Mouse (Mus musculus): ENCODE data around the gene Hspb7. TPM values are rescaled to one million over a fixed set of nuclear protein-coding genes. Genes with fewer than 3 reads are reported as not detected.

Hspb7 gene
- polyA plus RNA-seq, 1 experiment from 2014 or later: 0.24 TPM

DNA sequence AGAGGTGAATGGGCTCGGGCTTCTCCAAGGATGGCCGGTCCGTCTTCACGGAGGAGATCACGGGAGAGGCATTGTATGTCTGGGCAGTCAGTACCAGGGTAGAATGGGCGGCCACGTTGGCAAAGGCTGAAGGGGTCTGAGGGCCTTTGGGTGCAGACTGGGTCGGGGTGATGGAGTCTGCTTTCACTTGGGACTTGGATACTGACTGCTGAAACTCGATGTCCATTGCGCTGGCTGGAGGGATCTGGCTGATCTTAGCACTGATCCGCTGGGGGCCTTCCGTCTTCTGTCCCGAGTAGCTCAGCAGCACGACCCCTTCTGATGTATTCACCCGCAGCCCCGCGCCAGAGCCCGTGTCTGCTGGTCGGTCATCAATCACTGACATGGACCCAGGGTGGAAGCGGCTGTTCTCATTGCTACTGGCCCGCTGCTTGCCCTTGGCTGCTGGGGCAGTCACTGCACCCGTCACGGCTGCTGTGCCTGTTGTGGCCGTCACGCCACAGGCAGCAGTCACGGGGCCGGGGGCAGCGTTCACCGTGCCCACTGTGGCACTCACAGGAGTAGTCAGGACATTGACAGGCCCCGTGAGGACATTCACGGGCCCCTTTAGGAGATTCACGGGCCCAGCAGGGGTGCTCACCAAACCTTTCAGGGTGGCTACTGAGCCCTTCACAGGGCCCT, 52.2 kb downstream of the Hspb7 start:
- in situ Hi-C loops (cut with MboI; ENCODE audit: low pct_unique_long_range_greater_than_20kb): loop anchor here (10.0 kb wide), 1 partner anchor 68 kb away; no protein-coding TSS in a partner anchor
- no peak for TF ChIP-seq CTCF (IDR thresholded peaks at IDR 0.05)
- ATAC-seq: no peak
- DNase-seq (ENCODE audit: low read depth, low spot score): no peak
- no peaks in the 10 kb centered on the region for H3K27me3 ChIP-seq
- ChIA-PET POLR2A (no interaction called here), CTCF (no interaction called here)

DNA sequence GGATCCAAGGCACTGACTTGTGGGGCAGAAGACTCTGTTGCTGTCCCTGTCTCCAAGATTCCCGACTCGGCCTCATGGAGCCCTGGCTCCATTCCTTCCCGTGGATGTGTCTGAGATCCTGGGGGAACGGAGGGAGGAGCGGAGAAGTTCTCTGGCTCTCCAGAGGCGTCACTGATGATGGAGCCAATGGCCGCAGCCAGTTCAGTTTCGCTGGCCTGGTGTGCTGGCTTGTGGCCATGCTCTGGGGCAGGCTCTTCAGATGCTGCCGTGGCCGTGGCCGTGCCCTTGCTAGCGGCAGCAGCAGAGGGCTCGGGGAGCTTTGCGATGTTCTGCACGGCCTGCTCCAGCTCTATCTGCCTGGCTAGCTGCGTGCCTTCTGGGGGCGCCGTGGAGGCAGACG, 53.9 kb downstream of the Hspb7 start:
- no peak for DNase-seq (ENCODE audit: low read depth, low spot score)
- CTCF ChIA-PET: interaction anchor here (1.5 kb wide), 1 partner anchor 21 kb away, joined by 4 read pairs; no protein-coding TSS in a partner anchor
- H3K27me3 ChIP-seq: no peaks in the 10 kb centered on the region
- TF ChIP-seq CTCF (IDR thresholded peaks at IDR 0.05): no peak
- in situ Hi-C loops (cut with MboI; ENCODE audit: low pct_unique_long_range_greater_than_20kb): loop anchor here (10.0 kb wide), 1 partner anchor 70 kb away; no protein-coding TSS in a partner anchor
- POLR2A ChIA-PET: no interaction called here
- ATAC-seq: no peak

Other genes starting within 250 kb of the Hspb7 start
- gene Rsg1, start 206.8 kb upstream of the Hspb7 start, polyA plus RNA-seq (2021): 1.9 TPM
- 4.8 TPM for gene Arhgef19, start 181.3 kb upstream of the Hspb7 start, polyA plus RNA-seq (2021)
- 59.1 TPM for gene Epha2, start 119.5 kb upstream of the Hspb7 start, polyA plus RNA-seq (2021)
- 0.60 TPM for gene Fam131c, start 52.6 kb upstream of the Hspb7 start, polyA plus RNA-seq (2021)
- 0.12 TPM for gene Clcnka, start 22.1 kb upstream of the Hspb7 start, polyA plus RNA-seq (2021)
- gene Clcnkb, start 4.8 kb upstream of the Hspb7 start, polyA plus RNA-seq (2021): 1.2 TPM
- gene Srarp, start 15.3 kb downstream of the Hspb7 start, polyA plus RNA-seq (2021): 0.06 TPM
- gene Zbtb17, start 23.9 kb downstream of the Hspb7 start, polyA plus RNA-seq (2021): 19.8 TPM
- 31.8 TPM for gene Spen, start 117.8 kb downstream of the Hspb7 start, polyA plus RNA-seq (2021)
- 90.1 TPM for gene Fblim1, start 185.3 kb downstream of the Hspb7 start, polyA plus RNA-seq (2021)
- 0.05 TPM for gene Tmem82, start 197.9 kb downstream of the Hspb7 start, polyA plus RNA-seq (2021)
- gene Slc25a34, start 203.0 kb downstream of the Hspb7 start, polyA plus RNA-seq (2021): 0.15 TPM
- 37.0 TPM for gene Plekhm2, start 244.1 kb downstream of the Hspb7 start, polyA plus RNA-seq (2021)